Mouse (Mus musculus): ENCODE data around the gene Dip2c. TPM values are rescaled to one million over a fixed set of nuclear protein-coding genes. Genes with fewer than 3 reads are reported as not detected.

Dip2c gene
- total RNA-seq, 1 experiment, result 10.6 TPM

- Histone ChIP-seq H3K4me3 (ENCODE audit: insufficient read depth in 1 of 2, low read depth in 1 of 2, low read length in 2 of 2, poor library complexity in 1 of 2, severe bottlenecking in 1 of 2) (no peak overlapping the region), H3K27ac (ENCODE audit: insufficient read depth, low read depth, low read length, poor library complexity, severe bottlenecking) (no peak overlapping the region), H3K4me1 (ENCODE audit: control insufficient read depth in 2 of 2, insufficient read depth in 2 of 2, low read length in 2 of 2, poor library complexity in 1 of 2) (peaks cover 0 to 5% of the 10 kb centered on the region in 2 experiments; a peak in 1 of 4 replicates), H3K9ac (ENCODE audit: insufficient read depth, low read depth, low read length, poor library complexity, severe bottlenecking) (no peak overlapping the region), H3K9me3 (ENCODE audit: control insufficient read depth, insufficient read depth, low read depth, low read length) (no peaks in the 10 kb centered on the region), H3K36me3 (ENCODE audit: control insufficient read depth, insufficient read depth, low read length, poor library complexity, severe bottlenecking) (no peaks in the 10 kb centered on the region)
- DNase-seq (ENCODE audit: low read depth, low spot score), result peak; percentile 51
- TF ChIP-seq MAFK (IDR thresholded peaks at IDR 0.05; ENCODE audit: insufficient read depth, low read depth, low read length), result peak; percentile 73
- peak; percentile 82; the same call in 1 of the 2 replicates for TF ChIP-seq ZC3H11A (IDR thresholded peaks at IDR 0.05; ENCODE audit: borderline replicate concordance, low read depth, low read length)
- TF ChIP-seq HCFC1 (IDR thresholded peaks at IDR 0.05; ENCODE audit: borderline replicate concordance, insufficient read depth, low read length), result no peak
- TF ChIP-seq ZNF384 (IDR thresholded peaks at IDR 0.05; ENCODE audit: low read depth, low read length), result no peak
- no peak for TF ChIP-seq CHD2 (IDR thresholded peaks at IDR 0.05; ENCODE audit: low read depth, low read length)
- in situ Hi-C loops (cut with MboI; ENCODE audit: low sequenced_read_pairs in 2 of 2, unreplicated experiment in 2 of 2), result loop anchor here (10.0 to 25.0 kb wide), 2 partner anchors 449 to 452 kb away; no protein-coding TSS in a partner anchor
Observed at GRCm38 (mm10) chr13:9636505-9636904, 360.2 kb downstream of the Dip2c start.

GRCm38 (mm10) chr13:9637949-9638348, 361.6 kb downstream of the Dip2c start:
- Histone ChIP-seq H3K36me3 (ENCODE audit: control insufficient read depth, insufficient read depth, low read length, poor library complexity, severe bottlenecking) (no peaks in the 10 kb centered on the region), H3K9me3 (ENCODE audit: control insufficient read depth, insufficient read depth, low read depth, low read length) (no peaks in the 10 kb centered on the region), H3K27ac (ENCODE audit: insufficient read depth, low read depth, low read length, poor library complexity, severe bottlenecking) (no peak overlapping the region), H3K4me3 (ENCODE audit: insufficient read depth in 1 of 2, low read depth in 1 of 2, low read length in 2 of 2, poor library complexity in 1 of 2, severe bottlenecking in 1 of 2) (no peak overlapping the region), H3K9ac (ENCODE audit: insufficient read depth, low read depth, low read length, poor library complexity, severe bottlenecking) (no peak overlapping the region), H3K4me1 (ENCODE audit: control insufficient read depth in 2 of 2, insufficient read depth in 2 of 2, low read length in 2 of 2, poor library complexity in 1 of 2) (peaks cover 0 to 3% of the 10 kb centered on the region in 2 experiments; a peak in 1 of 4 replicates)
- in situ Hi-C loops (cut with MboI; ENCODE audit: low sequenced_read_pairs in 2 of 2, unreplicated experiment in 2 of 2), result loop anchor here (10.0 to 25.0 kb wide), 2 partner anchors 451 to 453 kb away; no protein-coding TSS in a partner anchor
- DNase-seq (ENCODE audit: low read depth, low spot score), result no peak
- TF ChIP-seq ZNF384 (IDR thresholded peaks at IDR 0.05; ENCODE audit: low read depth, low read length), result no peak
- no peak for TF ChIP-seq ZC3H11A (IDR thresholded peaks at IDR 0.05; ENCODE audit: borderline replicate concordance, low read depth, low read length)
- no peak for TF ChIP-seq CHD2 (IDR thresholded peaks at IDR 0.05; ENCODE audit: low read depth, low read length)
- no peak for TF ChIP-seq MAFK (IDR thresholded peaks at IDR 0.05; ENCODE audit: insufficient read depth, low read depth, low read length)

- in situ Hi-C loops (cut with MboI; ENCODE audit: low sequenced_read_pairs in 2 of 2, unreplicated experiment in 2 of 2), result loop anchor here in 1 of 2 experiments (25.0 kb wide), 1 partner anchor 461 kb away; no protein-coding TSS in a partner anchor
- H3K36me3 ChIP-seq (ENCODE audit: control insufficient read depth, insufficient read depth, low read length, poor library complexity, severe bottlenecking), result no peaks in the 10 kb centered on the region
- DNase-seq (ENCODE audit: low read depth, low spot score), result no peak
- no peak overlapping the region for H3K4me3 ChIP-seq (ENCODE audit: insufficient read depth in 1 of 2, low read depth in 1 of 2, low read length in 2 of 2, poor library complexity in 1 of 2, severe bottlenecking in 1 of 2)
- H3K9me3 ChIP-seq (ENCODE audit: control insufficient read depth, insufficient read depth, low read depth, low read length), result no peaks in the 10 kb centered on the region
- TF ChIP-seq MAFK (IDR thresholded peaks at IDR 0.05; ENCODE audit: insufficient read depth, low read depth, low read length) (no peak), ZC3H11A (IDR thresholded peaks at IDR 0.05; ENCODE audit: borderline replicate concordance, low read depth, low read length) (no peak), ZNF384 (IDR thresholded peaks at IDR 0.05; ENCODE audit: low read depth, low read length) (no peak), CHD2 (IDR thresholded peaks at IDR 0.05; ENCODE audit: low read depth, low read length) (no peak), HCFC1 (IDR thresholded peaks at IDR 0.05; ENCODE audit: borderline replicate concordance, insufficient read depth, low read length) (no peak)
- H3K9ac ChIP-seq (ENCODE audit: insufficient read depth, low read depth, low read length, poor library complexity, severe bottlenecking), result no peak overlapping the region
- no peak overlapping the region for H3K27ac ChIP-seq (ENCODE audit: insufficient read depth, low read depth, low read length, poor library complexity, severe bottlenecking)
- H3K4me1 ChIP-seq (ENCODE audit: control insufficient read depth in 2 of 2, insufficient read depth in 2 of 2, low read length in 2 of 2, poor library complexity in 1 of 2), result no peaks in the 10 kb centered on the region
Observed at GRCm38 (mm10) chr13:9648716-9649115, 372.4 kb downstream of the Dip2c start.

GRCm38 (mm10) chr13:9649894-9650293, 373.6 kb downstream of the Dip2c start:
- H3K36me3 ChIP-seq (ENCODE audit: control insufficient read depth, insufficient read depth, low read length, poor library complexity, severe bottlenecking), result no peaks in the 10 kb centered on the region
- H3K9ac ChIP-seq (ENCODE audit: insufficient read depth, low read depth, low read length, poor library complexity, severe bottlenecking), result no peak overlapping the region
- H3K4me1 ChIP-seq (ENCODE audit: control insufficient read depth in 2 of 2, insufficient read depth in 2 of 2, low read length in 2 of 2, poor library complexity in 1 of 2), result no peaks in the 10 kb centered on the region
- no peak for DNase-seq (ENCODE audit: low read depth, low spot score)
- no peak overlapping the region for H3K27ac ChIP-seq (ENCODE audit: insufficient read depth, low read depth, low read length, poor library complexity, severe bottlenecking)
- in situ Hi-C loops (cut with MboI; ENCODE audit: low sequenced_read_pairs in 2 of 2, unreplicated experiment in 2 of 2), result loop anchor here in 1 of 2 experiments (25.0 kb wide), 1 partner anchor 463 kb away; no protein-coding TSS in a partner anchor
- no peak overlapping the region for H3K4me3 ChIP-seq (ENCODE audit: insufficient read depth in 1 of 2, low read depth in 1 of 2, low read length in 2 of 2, poor library complexity in 1 of 2, severe bottlenecking in 1 of 2)
- no peaks in the 10 kb centered on the region for H3K9me3 ChIP-seq (ENCODE audit: control insufficient read depth, insufficient read depth, low read depth, low read length)
- no peak for TF ChIP-seq MAFK (IDR thresholded peaks at IDR 0.05; ENCODE audit: insufficient read depth, low read depth, low read length)
- no peak for TF ChIP-seq ZNF384 (IDR thresholded peaks at IDR 0.05; ENCODE audit: low read depth, low read length)
- no peak for TF ChIP-seq CHD2 (IDR thresholded peaks at IDR 0.05; ENCODE audit: low read depth, low read length)
- TF ChIP-seq ZC3H11A (IDR thresholded peaks at IDR 0.05; ENCODE audit: borderline replicate concordance, low read depth, low read length), result no peak
- no peak for TF ChIP-seq HCFC1 (IDR thresholded peaks at IDR 0.05; ENCODE audit: borderline replicate concordance, insufficient read depth, low read length)

Measured in ES-E14 (cell line).